Mouse (Mus musculus) gastrocnemius, postnatal 14 days (tissue): Measurements from ENCODE around the gene Tspan4. TPM values are rescaled to one million over a fixed set of nuclear protein-coding genes. Genes with fewer than 3 reads are reported as not detected.

Source experiments
- DNase-seq: peaks from one replicate; pipeline ENCODE4 v3.0.0; 2021; ENCODE audit warnings: mixed read lengths
- intact Hi-C: fragments of 180-260 bp; cut with DNase I; formaldehyde crosslinking; loops from one replicate; pipeline ENCODE4 v1.15.1; 2025; ENCODE audit warnings: low total_unique reads
- long read RNA-seq, 2 experiments: library from polyadenylated mRNA; stranded (forward); transcript quantifications; one replicate each; pipeline ENCODE4 v2.0.0; 2021
- total RNA-seq, 2 experiments: library from RNA; stranded (reverse); gene quantifications; 2 replicates each; pipeline ENCODE4 v1.2.3; 2021

Tspan4 gene
- 10 to 100 TPM; 15.3 TPM for total RNA-seq
- long read RNA-seq, experiment 1, transcript Tspan4-202 (8 exons, 1,281 nt), result major isoform, 12 of 23 reads
- long read RNA-seq, experiment 1, transcript Tspan4-201 (8 exons, 1,466 nt), result minor isoform, 8 of 23 reads
- long read RNA-seq, experiment 1, partial matches to known transcripts, result 2 of 23 reads
- long read RNA-seq, experiment 1, other reads (novel, unspliced or antisense), result 1 of 23 reads
- long read RNA-seq, experiment 2, transcript Tspan4-202 (8 exons, 1,281 nt), result minor isoform, 10 of 25 reads
- long read RNA-seq, experiment 2, transcript Tspan4-201 (8 exons, 1,466 nt), result major isoform, 12 of 25 reads
- long read RNA-seq, experiment 2, partial matches to known transcripts, result 2 of 25 reads
- long read RNA-seq, experiment 2, other reads (novel, unspliced or antisense), result 1 of 25 reads

- peak; percentile 83 for DNase-seq
- intact Hi-C loops, result no loop called here
Observed at GRCm38 (mm10) chr7:141475011-141475804, at the start of gene Tspan4, which contains the start of gene Polr2l. Gene Tspan4 (plus strand): TSS chr7:141475240. Gene Polr2l (minus strand): TSS chr7:141475132.

- DNase-seq, result no peak
- intact Hi-C loops, result no loop called here
Observed at GRCm38 (mm10) chr7:141426948-141427730, 47.9 kb upstream of the Tspan4 start.

- no peak for DNase-seq
- intact Hi-C loops, result no loop called here
Observed at GRCm38 (mm10) chr7:141428701-141429100, 46.3 kb upstream of the Tspan4 start.

GRCm38 (mm10) chr7:141429310-141429709, 45.7 kb upstream of the Tspan4 start, which contains the start of gene Cend1:
Gene Cend1 (minus strand): TSS chr7:141429491.
- no peak for DNase-seq
- intact Hi-C loops, result no loop called here

- DNase-seq, result no peak
Observed at GRCm38 (mm10) chr7:141429840-141430584, 45.0 kb upstream of the Tspan4 start.

GRCm38 (mm10) chr7:141430585-141431240, 44.3 kb upstream of the Tspan4 start:
- no peak for DNase-seq
- intact Hi-C loops, result no loop called here

More at GRCm38 (mm10) chr7:141429840-141430584, 45.0 kb upstream of the Tspan4 start:
- intact Hi-C loops, result no loop called here

- intact Hi-C loops, result no loop called here
- peak; percentile 10 for DNase-seq
Observed at GRCm38 (mm10) chr7:141431434-141432185, 43.4 kb upstream of the Tspan4 start.

- DNase-seq, result peak; percentile 28
Observed at GRCm38 (mm10) chr7:141432186-141432611, 42.8 kb upstream of the Tspan4 start.

GRCm38 (mm10) chr7:141432741-141433516, 42.1 kb upstream of the Tspan4 start:
- intact Hi-C loops, result no loop called here
- DNase-seq, result peak; percentile 63

More at GRCm38 (mm10) chr7:141432186-141432611, 42.8 kb upstream of the Tspan4 start:
- intact Hi-C loops, result no loop called here

- peak; percentile 7 for DNase-seq
- intact Hi-C loops, result no loop called here
Observed at GRCm38 (mm10) chr7:141433517-141434400, 41.3 kb upstream of the Tspan4 start.

- peak; percentile 23 for DNase-seq
- intact Hi-C loops, result no loop called here
Observed at GRCm38 (mm10) chr7:141434464-141434863, 40.6 kb upstream of the Tspan4 start.

- intact Hi-C loops, result no loop called here
Observed at GRCm38 (mm10) chr7:141435129-141435855, 39.7 kb upstream of the Tspan4 start.

GRCm38 (mm10) chr7:141435856-141436522, 39.1 kb upstream of the Tspan4 start:
- DNase-seq, result no peak
- intact Hi-C loops, result no loop called here

More at GRCm38 (mm10) chr7:141435129-141435855, 39.7 kb upstream of the Tspan4 start:
- DNase-seq, result peak; percentile 57

GRCm38 (mm10) chr7:141436523-141436892, 38.5 kb upstream of the Tspan4 start:
- intact Hi-C loops, result no loop called here
- DNase-seq, result no peak
